Mouse (Mus musculus) adrenal gland, adult 2 months (tissue): ENCODE measurements around the gene Gm20388. TPM values are rescaled to one million over a fixed set of nuclear protein-coding genes. Genes with fewer than 3 reads are reported as not detected.
A peak's percentile ranks its signal among the peaks of the same experiment; 100 is the strongest.

Source experiments
- DNase-seq: peaks from one replicate; pipeline ENCODE4 v3.0.0; 2021
- polyA plus RNA-seq: library from polyadenylated mRNA; depleted of rRNA; stranded (reverse); fragments of >200 nt; gene quantifications from 2 replicates; pipeline ENCODE4 v1.2.3, GENCODE M21; 2012
- total RNA-seq, 2 experiments: library from RNA; stranded (reverse); gene quantifications; 2 replicates each; pipeline ENCODE4 v1.2.3; 2021

Gene Gm20388
- total and polyA plus RNA-seq, 3 experiments, result 5.9 to 50.1 (median 9.9) TPM

DNA sequence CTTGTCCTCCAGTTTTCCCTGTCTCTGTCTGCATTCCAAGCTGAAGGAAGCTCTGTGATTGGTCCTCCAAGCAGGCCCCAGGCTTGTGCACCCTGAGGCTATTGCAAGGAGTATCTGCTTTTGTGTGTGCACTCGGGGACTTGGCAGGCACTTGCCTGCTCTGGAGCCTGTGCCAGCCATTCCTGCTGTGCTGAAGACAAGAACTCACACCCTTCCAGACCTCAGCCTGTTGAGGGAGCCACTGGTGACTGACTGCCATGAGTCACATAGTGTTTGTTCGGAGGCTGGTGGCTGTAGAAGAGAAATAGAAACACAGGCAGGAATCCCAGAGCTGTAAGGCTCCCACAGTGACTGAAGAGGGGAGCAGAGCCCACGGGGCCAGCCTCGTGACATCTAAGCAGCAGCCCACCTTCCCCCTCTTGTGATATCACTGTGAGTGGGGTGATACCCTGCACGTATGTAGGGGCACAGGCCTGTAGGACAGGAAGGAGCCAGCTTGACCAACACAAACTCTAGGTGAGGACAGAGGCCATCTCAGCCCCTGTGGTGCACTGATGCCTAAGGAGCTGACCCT is 50.0 kb downstream of the Gm20388 start:
- peak; percentile 54 for DNase-seq

DNA sequence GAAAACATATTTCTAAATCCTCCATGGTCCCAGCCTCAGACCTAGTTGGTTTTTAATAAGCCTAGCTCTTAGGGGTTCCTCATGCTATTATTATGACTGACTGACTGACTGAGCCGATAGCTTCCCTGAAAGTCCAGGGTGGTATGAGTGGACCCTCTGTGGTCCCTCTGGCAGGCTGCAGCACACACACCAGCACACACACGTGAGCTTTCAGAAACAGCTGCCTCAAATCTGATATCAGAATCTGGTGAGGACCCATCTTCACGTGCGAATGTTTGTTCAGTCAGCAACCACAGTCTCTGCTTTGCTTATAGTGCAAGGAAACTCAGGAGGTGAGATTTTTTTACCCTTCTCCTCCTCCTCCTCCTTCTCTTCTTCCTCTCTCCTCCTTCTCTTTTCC is 54.2 kb downstream of the Gm20388 start:
- no peak for DNase-seq

DNA sequence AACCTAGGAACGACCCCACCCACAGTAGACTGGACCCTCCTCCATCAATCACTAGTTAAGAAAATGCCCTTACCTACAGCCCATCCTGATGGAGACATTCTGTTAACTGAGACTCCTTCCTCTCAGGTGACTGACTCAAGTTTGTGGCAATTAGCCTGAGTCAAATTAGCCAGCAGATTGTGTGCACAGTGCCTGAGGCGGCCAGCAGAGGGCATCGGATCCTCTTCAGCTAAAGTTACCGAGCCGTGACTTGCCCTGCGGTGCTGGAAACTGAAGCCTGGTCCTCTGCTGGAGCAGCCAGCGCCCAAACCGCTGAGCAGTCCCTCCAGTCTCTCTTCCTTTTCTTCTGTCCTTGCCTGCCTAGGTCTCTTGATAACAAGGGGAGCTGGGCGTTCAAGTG is 56.8 kb downstream of the Gm20388 start:
- DNase-seq, result no peak

DNA sequence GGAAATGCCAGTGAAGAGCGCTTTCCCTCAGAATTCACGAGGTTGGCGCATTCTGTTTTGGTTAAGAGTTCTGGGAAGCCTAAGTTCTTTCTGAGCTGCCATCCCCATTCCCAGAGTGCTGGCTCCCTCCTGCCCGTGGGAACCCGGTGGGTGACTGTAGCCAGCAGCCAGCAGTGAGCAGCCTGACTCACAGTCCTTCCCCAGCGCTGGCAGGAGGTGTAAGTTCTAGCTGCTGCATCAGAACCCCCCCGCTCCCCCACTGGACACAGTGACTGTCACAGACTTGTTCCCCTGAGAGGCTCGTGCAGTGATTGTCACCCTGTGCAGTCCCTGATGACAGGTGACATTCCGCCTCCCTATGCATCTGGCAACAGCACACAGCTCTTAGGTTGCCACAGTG is 59.5 kb downstream of the Gm20388 start:
- DNase-seq, result no peak

DNA sequence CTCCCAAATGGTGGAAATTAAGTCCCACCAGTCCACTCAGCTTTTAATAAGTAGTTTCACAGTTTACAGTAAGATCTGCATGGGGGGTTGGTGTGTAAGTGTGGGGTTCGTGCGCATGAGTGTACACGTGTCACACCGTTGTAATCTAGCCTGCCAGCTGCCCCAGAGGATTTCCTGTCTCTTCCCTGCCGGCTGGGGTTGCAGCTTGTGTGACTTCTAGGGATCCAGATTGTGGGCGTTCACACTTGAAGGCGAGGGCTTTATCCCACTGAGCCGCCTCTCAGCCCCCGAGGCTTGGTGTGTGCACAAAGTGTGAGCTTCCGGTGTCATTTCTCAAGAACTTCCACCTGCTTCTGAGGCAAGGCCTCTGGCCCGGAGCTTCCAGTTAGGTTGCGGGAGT is 61.9 kb downstream of the Gm20388 start:
- no peak for DNase-seq

DNA sequence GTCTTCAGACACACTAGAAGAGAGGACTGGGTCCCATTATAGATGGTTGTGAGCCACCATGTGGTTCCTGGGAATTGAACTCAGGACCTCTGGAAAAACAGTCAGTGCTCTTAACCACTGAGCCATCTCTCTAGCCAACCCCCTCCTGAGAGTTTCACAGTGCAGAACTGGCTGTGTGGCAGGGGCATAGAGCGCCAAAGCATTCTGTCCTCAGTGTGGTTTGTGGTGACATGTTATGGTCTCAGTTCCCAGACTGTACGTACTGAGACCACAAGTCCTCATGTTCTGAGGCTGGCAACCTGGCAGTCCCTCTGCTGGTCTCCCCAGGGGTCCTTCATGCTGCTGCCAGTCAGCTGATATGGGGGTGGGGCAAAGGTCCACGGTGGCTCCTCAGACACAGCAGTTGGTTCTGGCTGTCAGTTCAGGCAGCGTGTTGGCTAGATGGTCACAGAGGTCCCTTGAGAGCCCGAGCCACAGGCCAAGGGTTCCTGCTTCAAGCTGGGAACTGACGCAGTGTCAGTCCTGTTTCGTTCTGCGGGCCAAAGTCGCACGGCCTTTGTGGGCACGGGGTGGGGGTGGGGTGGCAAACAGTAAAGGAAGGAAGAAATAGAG is 68.2 kb downstream of the Gm20388 start:
- no peak for DNase-seq

DNA sequence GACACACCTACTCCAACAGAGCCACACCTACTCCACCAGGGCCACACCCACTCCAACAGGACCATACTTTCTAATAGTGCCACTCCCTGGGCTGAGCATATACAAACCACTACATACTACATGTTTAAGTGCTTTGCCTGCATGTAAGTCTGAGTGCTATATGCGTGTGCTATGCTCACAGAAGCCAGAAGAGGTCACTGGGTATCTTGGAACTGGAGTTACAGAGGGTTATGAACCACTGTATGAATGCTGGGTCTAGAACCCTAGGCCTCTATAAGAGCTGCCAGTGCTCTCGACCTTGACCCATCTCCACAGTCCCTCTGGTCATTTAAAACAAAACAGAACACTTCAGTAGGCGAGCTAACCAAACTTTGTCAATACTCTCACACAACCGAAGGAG is 70.6 kb downstream of the Gm20388 start:
- no peak for DNase-seq

DNA sequence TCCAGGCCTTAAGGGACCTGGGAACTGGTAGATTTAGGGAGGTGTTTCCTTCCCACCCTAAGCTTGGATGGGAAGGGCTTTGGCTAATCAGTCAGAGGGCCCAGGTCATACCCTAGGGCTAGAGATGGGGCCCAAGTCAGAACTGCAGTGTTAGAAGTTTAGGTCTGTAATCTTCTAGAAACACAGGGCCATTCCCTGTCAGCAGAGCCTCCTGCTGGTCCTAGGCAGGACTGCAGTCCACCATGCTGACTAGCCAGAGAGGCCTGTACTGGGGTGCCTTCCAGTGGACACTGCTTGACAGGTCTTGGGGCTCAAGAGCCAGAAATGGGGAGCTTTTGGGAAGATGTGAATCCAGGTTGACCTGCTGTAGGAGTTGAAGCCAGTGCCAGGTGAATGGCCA is 73.4 kb downstream of the Gm20388 start:
- no peak for DNase-seq

DNA sequence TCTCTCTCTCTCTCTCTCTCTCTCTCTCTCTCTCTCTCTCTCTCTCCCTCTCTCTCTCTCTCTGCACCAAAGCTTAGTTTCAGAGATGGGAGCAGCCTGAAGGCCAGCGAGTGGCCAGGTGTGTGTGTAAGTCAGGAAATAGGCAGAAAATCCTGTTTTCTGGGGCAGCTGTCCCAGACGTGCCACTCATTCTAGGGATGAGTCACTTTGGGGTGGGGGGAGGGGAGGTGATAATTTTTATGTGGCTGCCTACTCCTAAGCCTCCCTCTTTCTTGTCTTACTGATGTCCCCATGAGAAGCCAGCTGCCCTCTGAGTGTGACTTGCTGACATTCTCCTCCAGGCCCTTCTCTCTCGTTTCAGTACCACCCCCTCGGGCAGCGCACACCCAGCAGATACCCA is 75.5 kb downstream of the Gm20388 start:
- DNase-seq, result no peak

DNA sequence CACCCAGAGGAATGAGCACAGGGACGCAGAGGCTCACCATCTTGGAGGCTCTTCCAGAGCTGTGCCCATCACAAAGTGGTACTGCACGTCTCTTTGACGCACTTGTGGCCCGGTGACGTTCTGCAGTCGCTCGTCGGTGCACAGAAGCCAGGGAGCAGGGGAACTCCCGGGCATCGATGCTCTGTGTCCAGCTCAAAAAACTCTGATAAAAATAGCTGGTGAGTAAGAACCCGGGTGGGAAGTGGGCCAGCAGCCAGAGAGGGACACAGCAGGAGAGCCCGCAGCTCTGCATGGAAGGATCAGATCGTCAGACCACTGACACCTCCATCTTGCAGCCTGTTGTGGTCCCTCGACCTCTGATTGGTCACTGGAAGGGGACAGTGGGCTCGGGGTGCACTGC is 77.4 kb downstream of the Gm20388 start:
- peak; percentile 77 for DNase-seq

DNA sequence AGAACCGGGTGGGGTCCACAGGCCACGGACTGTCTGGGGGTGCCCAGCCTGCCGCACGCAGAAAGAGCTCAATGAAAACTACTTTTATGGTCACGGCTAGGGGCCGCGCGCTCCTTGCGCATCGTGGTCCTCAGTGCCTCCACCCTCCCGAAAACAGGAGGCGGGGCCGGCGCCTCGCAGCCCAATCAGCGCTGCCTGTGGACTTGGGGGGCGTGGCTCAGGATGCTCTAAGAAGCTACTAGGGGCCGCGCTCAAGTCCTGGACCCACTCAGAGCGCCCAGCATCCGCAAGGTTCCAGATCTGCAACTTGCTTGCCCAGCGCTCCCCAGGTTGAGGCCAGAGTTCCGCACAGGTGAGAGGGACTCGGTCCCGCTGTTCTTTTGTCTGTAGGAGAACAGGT is 81.6 kb downstream of the Gm20388 start, which contains the start of gene Crispld2:
Crispld2 (plus strand) TSS at position 190 of the 400 bp plus-strand sequence.
- peak; percentile 64 for DNase-seq

DNA sequence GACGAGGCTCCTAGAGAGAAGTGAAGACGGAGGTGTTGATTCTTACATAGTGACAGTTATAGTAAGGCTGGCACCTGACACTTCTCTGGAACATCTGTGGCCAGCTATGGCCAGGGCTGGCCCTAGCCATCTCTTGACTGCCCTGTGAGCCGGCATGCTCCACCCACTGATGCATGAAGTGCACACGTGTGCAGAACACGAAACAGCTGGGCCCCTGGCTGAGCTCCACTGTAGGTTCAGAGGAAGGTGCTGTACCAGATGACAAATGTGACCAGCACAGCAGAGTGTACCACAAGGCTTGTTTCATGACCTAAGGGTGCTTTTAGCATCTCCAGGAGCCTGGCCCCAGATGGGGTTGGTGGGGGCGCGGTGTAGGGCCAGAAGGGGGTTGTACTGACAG is 83.5 kb downstream of the Gm20388 start:
- no peak for DNase-seq

DNA sequence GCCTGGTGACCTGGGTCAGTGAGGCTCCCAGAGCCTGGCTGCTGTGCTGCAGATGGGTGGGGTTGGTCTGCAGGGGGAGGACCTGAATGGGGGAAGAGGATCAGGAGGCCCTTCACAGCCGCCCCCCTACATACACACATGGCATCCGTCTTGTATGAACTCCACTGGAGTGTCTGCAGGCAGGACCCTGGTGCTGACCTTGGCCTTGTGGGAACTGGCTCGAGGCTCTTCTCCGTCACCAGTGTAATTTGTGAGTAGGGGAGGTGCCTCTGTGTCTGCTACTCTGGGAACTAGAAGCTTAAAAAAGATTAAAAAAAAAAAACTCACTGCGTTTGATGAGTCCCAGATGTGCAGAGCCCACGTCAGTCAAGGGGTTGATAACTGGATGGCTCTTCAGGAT is 83.9 kb downstream of the Gm20388 start:
- DNase-seq, result peak; percentile 73

DNA sequence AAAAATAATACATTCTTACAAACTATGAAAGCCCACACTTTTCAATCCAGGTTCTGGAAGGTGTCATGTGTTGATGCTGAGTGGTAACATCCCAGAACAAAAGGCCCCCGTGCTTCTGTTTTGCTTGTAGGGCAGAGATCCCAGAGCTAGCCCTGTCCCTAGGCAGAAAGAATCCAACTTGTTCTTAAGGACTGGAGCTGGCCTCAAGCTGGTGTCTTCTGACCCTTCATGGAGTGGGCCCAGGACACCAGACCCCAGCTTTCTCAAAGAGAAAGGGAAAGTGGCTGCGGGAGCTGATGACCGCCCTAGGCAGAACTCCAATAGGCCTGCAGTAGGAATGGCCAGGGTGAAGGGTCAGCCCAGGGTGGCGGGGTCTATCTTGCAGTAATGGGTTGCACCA is 86.6 kb downstream of the Gm20388 start:
- DNase-seq, result no peak

DNA sequence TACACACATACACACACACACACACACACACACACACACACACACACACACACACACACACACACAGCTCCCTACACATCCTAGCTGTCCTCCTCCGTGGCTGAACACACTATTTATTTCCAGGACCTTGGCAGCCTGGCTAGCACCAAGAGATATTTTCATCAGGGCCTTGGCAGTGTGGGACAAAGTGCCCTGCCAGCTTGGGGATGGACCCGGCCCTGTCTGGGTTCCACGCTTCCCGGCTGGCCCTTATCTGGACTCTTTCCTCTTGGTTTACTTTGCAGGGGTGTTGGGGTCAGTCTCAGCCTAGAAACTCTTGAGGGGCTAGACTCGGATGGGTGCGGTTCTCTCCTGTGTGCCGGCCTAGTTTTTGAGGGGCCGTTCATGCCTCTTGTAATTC is 89.8 kb downstream of the Gm20388 start:
- DNase-seq, result peak; percentile 75

DNA sequence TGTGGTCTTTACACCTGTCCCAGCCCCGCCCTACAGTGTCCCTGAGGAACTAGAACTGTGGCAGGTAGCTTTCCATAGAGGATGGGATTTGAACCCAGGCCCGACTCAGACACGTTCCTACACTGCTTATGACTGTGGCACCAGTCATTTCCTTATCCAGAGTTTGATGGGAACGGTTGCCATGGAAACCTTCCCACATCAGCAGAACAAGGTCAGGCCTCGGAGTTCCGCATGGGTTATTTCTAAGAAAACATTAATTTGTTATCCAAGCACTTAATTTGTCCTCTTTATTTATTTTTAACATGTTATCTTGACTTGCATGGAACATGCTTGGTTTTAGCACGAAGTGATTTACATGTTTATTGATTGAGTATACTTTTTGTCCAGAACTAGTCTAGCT is 91.1 kb downstream of the Gm20388 start:
- peak; percentile 70 for DNase-seq

DNA sequence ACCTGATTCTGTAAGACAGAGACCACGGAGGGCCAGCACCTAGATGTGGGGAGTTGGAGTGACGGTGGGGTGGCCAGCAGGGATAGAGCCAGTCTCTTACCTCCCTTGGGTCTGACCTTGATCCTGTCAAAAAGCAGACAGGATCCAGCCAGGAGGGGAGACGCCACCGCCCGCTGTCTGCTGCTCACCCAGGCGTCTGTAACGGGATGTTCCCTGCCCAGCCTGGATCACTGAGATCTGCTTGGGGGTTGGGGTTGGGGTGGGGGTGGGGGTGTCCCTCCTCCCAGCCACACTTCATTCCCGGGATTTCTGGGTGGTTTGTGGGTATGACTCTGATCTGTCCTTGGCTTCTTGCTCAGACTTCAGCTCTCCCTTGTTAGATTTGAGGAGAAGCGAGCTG is 91.7 kb downstream of the Gm20388 start:
- DNase-seq, result peak; percentile 63

DNA sequence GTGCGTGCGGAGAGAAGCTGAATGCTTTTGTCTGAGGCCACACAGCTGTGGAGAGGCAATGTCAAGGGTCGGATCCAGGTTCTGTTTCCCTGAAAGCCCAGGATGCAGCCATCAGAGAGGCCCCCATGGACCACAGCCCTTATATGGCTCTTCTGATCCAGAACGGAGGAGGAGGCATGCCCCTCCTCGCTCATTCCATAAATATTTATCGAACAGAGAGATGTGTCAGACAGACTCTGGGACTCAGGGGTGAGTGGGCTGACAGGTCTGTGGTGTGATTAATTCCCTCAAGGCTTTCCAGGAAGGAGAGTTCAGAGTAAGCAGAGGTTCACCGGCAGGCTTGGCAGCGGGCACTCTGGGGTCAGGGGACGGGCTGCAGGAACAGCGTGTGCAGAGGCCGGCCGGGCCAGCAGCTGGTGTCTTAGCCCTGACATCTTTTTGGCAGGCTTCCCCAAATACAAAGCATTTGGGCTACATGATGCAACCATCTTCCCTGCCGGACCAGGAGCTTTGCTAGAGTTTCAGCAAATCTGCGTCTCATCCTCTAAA is 93.6 kb downstream of the Gm20388 start:
- peak; percentile 90 for DNase-seq

DNA sequence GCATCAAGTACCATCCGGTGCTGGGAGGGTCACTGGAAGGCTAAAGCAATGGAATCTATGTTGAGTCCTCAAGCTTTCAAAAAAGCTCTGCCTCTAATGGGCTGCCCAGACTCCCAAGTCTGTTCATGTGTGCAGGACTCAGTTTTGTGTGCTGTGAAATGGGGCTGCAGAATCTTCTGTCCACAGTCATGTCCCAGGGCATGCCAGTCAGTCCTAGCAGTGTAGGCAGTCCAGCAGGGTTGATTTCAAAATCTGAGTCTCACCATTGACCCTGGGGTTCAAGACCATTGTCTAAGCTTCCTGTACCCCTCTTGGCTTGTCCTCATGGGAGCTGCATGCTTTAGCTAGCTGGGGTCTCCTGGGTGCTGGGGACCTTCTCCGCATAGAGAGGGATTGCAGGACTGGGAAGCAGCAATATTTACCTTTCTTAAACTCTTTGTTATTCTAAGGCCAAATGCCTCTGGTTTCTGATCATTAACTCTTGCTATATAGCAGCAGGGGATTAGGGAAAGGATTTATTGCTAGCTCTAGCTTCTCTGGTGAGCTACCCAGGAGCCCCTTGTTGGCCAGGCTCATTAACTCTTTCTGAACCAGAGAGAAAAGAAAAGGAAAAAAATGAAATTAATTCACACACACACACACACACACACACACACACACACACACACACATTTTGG is 94.2 kb downstream of the Gm20388 start:
- DNase-seq, result no peak

DNA sequence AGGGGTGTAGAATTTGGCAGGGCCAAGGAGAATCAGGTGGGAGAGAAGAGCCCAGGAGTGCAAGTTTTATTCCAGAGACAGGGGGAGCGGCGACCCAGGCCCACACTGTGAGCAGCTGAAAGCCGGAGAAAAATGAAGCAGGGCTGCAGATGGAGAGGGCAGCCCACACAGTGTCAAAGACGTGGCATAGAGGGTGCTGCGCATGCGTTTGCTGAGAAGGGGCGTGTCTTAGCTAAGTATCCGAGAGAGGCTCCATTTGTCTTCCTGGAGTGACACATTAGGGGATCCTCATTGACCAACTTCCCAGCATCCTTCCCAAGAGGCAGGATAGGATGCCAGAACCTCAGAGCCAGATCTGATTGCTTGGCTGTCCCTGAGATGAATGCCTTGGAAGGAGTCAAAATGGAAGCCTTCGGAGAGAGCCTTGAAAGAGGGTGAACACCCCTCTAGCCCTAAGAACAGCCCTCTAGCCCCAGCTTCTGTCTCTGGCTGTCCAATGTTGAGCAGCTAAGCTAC is 96.1 kb downstream of the Gm20388 start:
- no peak for DNase-seq

DNA sequence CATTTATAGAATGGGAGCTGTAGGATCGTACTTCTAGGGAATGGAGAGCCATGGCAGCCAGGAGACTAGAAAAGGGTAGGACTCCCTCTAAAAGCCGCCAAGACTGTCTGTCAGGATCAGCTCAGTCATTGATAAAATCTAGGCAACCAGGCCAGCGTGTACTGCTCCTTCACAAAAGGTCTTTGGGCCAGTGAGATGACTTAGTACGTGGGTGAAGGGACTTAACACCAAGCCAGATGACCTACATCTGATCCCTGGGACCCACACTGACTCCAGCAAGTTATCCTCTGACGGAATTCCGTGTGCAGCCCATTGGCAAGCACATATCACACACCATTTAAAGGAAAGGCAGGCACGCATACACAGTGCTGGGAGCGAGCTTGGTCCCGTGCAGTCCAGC is 96.5 kb downstream of the Gm20388 start:
- no peak for DNase-seq

DNA sequence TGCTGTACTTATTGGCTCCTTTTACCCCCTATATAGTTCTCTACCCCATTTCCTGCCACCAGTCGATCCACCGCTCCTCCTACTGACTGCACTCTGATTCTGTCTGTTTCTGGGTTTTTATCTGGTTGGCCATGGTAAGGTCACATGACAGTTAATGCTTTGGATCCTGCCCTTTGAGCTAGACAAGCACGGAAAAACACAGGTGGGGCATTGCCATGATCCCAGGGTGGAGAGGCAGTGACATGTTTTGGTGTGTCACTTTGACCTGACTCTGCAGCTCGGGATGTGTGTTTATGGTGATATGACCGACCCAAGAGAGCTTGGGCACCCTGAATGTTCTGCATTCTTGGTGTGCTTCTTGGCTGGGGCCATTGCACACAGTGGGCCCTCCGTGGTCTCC is 98.6 kb downstream of the Gm20388 start:
- no peak for DNase-seq

DNA sequence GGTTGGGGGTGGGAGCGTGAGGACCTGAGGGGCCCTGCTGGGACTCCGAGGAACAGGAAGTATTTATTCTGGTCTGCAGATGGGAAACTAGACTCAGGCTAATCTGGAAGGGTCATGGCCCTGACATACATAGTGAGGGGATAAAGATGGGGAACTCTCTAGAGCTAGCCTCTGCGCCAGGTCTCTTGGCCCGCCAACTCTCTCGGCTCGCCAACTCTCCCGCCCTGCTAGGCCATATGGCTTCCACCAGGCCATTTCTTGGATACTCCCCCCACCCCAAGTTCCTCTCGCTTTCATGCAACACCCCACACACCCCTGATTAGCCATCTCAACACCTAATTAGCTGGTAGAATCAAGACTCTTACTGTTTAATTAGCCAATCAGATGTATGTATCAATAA is 101.8 kb downstream of the Gm20388 start:
- DNase-seq, result no peak
